Mouse (Mus musculus) adrenal gland, adult 10 weeks (tissue): ENCODE measurements around the gene G6pd2. TPM values are rescaled to one million over a fixed set of nuclear protein-coding genes. Genes with fewer than 3 reads are reported as not detected.

Source experiments
- polyA plus RNA-seq: library from polyadenylated mRNA; stranded (reverse); fragments of 350-450 nt; fragmentation: Illumina TruSeq; extraction: RNeasy Lipid Tissue Mini Kit (QIAGEN cat#74804); gene quantifications from one replicate; pipeline ENCODE4 v1.2.3, GENCODE M21; 2014; ENCODE audit warnings: low read depth, low replicate concordance

G6pd2 gene
- polyA plus RNA-seq: not detected

DNA sequence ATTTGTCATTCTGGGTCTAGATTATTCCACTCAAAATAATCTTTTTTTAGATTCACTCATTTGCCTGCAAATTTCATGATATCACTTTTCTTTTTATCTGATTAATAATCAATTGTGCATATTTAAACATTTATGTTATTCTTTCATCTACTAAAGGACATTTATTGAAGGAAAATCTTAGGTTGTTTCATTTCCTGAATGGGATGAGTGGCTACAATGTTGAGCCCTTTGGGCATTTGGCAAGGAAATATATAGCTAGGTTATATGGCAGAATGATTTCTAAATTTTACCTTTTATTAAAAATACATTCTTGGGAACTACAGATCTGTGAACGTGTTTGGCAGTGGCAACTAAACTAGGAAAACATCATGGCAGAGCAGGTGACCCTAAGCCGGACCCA, at the start of gene G6pd2:
Gene G6pd2 (plus strand): TSS at position 301 of the 400 bp plus-strand sequence.

